Mouse (Mus musculus) kidney, postnatal 4 days (tissue): ENCODE data around the gene Lrrc8a.

Experiments
- DNase-seq, 2 experiments: peaks; one replicate each; pipeline ENCODE4 v3.0.0; 2021; ENCODE audit warnings: mixed read lengths in 2 of 2

The Lrrc8a gene

GRCm38 (mm10) chr2:30309351-30309750 is 71.8 kb downstream of the Lrrc8a start:
- no peak for DNase-seq

- DNase-seq = no peak
Observed at GRCm38 (mm10) chr2:30311481-30311880, 74.0 kb downstream of the Lrrc8a start.
